Mouse (Mus musculus) brain, embryonic 14.5 days (tissue): ENCODE data around the gene Xkr7. TPM values are rescaled to one million over a fixed set of nuclear protein-coding genes. Genes with fewer than 3 reads are reported as not detected.

ENCODE experiments used
- DNase-seq: peaks from one replicate; pipeline ENCODE4 v3.0.0-alpha.2; 2011; ENCODE audit warnings: low read depth
- CTCF ChIP-seq: fragments of 200-500 bp; IDR thresholded peaks from 2 replicates; pipeline ENCODE4 v1.5.1; 2012; ENCODE audit warnings: inconsistent platforms, mild to moderate bottlenecking, moderate library complexity, borderline replicate concordance; ENCODE audit not compliant: insufficient read depth, insufficient read length; ENCODE audit errors: extremely low read depth
- POLR2A ChIP-seq: fragments of 200-500 bp; IDR thresholded peaks from 2 replicates; pipeline ENCODE4 v1.6.1; 2012; ENCODE audit warnings: mild to moderate bottlenecking, inconsistent platforms, borderline replicate concordance; ENCODE audit not compliant: poor library complexity, insufficient read depth, insufficient read length, severe bottlenecking; ENCODE audit errors: extremely low read depth
- polyA plus RNA-seq: library from polyadenylated mRNA; depleted of rRNA; stranded (reverse); fragments of >200 nt; gene quantifications from 2 replicates; pipeline ENCODE4 v1.2.3, GENCODE M21; 2012; rRNA removed

Xkr7 gene
- 12.0 and 18.3 TPM in 2 replicates for polyA plus RNA-seq

DNA sequence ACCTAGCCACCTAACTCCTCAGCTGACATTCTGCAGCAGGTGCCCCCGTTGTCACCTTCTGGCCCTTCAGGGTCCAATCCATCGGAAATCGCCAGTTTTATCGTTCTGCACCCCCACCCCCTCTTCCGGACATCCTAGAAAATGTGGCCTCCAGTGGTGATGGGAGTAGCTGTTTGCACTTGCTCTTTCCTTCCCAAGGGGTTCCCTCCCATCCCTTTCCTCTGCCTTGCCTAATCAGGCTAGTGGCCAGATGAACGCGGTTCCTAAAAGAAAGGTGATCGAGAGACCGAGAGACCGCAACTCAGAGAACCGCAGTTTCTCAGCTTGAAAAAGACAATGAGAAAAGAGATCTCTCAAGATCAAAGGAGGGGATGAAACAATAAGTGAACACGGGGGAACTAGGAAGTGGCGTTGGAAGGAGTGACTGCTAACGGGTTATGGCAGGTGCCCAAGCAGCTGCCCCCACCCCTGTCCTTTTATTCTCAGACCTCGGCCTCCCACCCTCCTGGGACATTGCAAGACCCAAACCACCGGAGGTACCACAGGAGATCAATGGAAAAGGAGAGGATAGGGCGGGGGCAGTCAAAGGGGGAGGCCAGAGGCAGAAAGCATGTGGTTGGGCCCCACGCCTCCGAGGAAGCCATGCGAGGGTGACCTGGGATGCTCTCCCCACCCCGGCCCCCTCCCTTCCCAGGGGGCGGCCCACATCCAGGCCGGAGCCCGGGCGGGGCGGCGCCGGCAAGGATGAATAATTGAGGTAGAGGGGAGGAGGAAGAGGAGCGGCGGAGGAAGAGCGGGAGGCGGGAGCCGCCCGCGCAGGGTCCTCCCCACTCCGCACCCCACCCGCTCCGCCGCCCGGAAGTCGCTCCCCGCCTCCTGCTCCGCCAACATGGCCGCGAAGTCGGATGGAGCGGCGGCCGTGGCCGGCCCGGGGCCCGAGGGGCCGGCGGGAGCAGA is at the start of gene Xkr7:
Gene Xkr7, plus strand, starts transcription at position 727 of the 957 bp plus-strand sequence.
- peak; percentile 86 for DNase-seq
- TF ChIP-seq POLR2A (peak; percentile 63), CTCF (no peak)

GRCm38 (mm10) chr2:152985582-152985981 is 46.1 kb upstream of the Xkr7 start:
- peak; percentile 88 for DNase-seq
- TF ChIP-seq POLR2A (no peak), CTCF (no peak)

DNA sequence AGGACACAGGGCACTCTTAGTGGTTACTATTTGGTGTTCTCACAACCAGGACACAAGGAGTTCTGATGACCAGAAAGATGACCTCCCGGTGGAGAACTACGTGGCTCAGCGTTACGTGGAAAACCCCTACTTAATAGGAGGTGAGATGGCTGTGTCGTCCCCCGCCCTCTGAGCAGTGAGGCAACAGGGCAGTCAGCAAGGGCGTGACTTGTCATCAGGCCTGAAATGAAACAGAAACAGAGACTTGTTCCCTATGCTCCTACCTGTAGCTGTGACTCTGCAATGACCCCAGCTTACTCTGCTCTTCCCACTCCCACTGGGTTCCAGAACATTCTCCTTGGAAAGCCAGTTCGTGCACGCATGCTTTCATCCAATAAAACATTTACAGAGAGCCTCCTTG is 40.1 kb upstream of the Xkr7 start:
- no peak for TF ChIP-seq POLR2A
- TF ChIP-seq CTCF, result no peak

DNA sequence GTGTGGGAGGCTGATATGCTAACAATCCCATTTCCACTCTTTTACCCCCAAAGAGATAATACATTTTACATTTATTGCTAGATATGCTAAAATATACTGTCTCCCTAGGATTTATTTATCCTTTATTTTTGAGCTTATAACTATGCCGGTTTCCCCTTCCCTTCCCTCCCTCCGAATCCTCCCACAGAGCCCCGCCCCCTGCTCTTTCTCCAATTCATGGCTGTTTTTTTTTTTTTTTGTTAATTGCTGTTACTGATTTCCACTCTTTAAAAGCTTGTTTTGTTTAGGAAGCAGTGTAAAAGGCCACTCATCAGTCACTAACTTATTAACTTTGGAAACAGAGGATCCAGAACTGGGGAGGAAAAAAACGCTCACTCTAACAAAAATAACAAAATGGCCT is 34.6 kb upstream of the Xkr7 start:
- no peak for DNase-seq
- TF ChIP-seq CTCF, result no peak
- TF ChIP-seq POLR2A, result no peak

More for the DNA sequence above, 40.1 kb upstream of the Xkr7 start:
- no peak for DNase-seq

- no peak for DNase-seq
- no peak for TF ChIP-seq CTCF
- TF ChIP-seq POLR2A, result no peak
These were observed 29.0 kb upstream of the Xkr7 start for GRCm38 (mm10) chr2:153002492-153003248.

GRCm38 (mm10) chr2:153003681-153004338 is 27.8 kb upstream of the Xkr7 start:
- peak; percentile 66 for DNase-seq
- TF ChIP-seq POLR2A (no peak), CTCF (no peak)

- DNase-seq, result no peak
- TF ChIP-seq CTCF, result no peak
- no peak for TF ChIP-seq POLR2A
These were observed 25.7 kb upstream of the Xkr7 start for GRCm38 (mm10) chr2:153005981-153006380.

DNA sequence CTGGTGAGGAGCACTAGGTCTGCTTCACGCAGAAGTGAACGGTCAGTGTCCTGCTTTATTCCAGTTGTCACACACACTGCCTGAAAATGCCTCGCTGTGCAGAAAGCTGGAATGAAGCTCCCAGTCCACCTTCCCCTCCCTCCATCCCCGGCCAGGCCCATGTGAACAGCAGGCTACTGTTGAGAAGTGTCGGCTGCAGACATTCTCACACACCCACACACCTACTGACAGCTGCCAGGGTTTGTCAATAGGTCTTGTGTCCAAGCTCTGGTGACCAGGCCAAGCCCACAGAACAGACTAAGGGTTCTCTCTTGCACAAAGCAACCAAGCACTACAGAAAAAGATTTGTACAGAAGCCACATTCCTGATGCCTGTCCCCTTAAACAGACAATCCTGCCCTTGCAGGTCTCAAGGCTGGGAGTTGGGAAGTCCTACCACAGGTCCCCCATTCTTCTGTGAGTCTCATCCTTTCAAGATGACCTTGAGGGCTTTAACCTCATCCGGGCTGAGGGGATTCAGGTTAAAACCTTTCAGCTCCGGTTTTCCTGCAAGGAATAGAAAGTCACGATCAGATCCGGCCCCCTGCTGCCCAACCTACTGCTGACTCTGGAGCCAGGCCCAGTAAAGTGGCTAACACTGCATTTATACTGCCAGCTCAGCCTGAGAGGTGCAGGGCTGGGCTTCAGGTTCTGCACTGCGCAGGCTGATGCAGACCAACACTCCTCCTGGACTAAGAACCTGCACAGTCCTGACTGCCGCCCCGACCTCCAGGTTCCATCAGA is 22.3 kb upstream of the Xkr7 start:
- TF ChIP-seq POLR2A (no peak), CTCF (no peak)
- no peak for DNase-seq

- TF ChIP-seq POLR2A (no peak), CTCF (no peak)
- DNase-seq, result no peak
These were observed 17.7 kb upstream of the Xkr7 start for GRCm38 (mm10) chr2:153013724-153014515.
